Mouse (Mus musculus) lung, embryonic 14.5 days (tissue): Measurements from ENCODE around the gene Adgre5. TPM values are rescaled to one million over a fixed set of nuclear protein-coding genes. Genes with fewer than 3 reads are reported as not detected.

Experiments
- ATAC-seq: fragments of 200-750 bp; cut with Nextera tagmentation; 2 replicates; pipeline ENCODE4 v1.8.0; 2017; ENCODE audit warnings: mild to moderate bottlenecking, moderate TSS enrichment, moderate library complexity; ENCODE audit not compliant: insufficient read depth
- DNase-seq: peaks from one replicate; pipeline ENCODE4 v3.0.0-alpha.2; 2015
- H3K27ac ChIP-seq: fragments of 300-500 bp; sonication (generic); 2 replicates; pipeline ENCODE4 v1.5.1; 2014; ENCODE audit warnings: low read depth, mild to moderate bottlenecking, moderate library complexity
- H3K27me3 ChIP-seq: fragments of 300-500 bp; sonication (generic); 2 replicates; pipeline ENCODE4 v1.6.1; 2014; ENCODE audit warnings: low read length, control low read depth; ENCODE audit not compliant: insufficient read depth
- H3K36me3 ChIP-seq: fragments of 300-500 bp; sonication (generic); 2 replicates; pipeline ENCODE4 v1.6.1; 2014; ENCODE audit warnings: control low read depth; ENCODE audit not compliant: insufficient read depth
- H3K4me1 ChIP-seq: fragments of 300-500 bp; sonication (generic); 2 replicates; pipeline ENCODE4 v1.6.1; 2014; ENCODE audit warnings: antibody characterized with exemption, control low read depth; ENCODE audit not compliant: insufficient read depth
- H3K4me2 ChIP-seq: fragments of 300-500 bp; sonication (generic); 2 replicates; pipeline ENCODE4 v1.6.1; 2014; ENCODE audit warnings: mild to moderate bottlenecking
- H3K4me3 ChIP-seq: fragments of 300-500 bp; sonication (generic); 2 replicates; pipeline ENCODE4 v1.5.1; 2014; ENCODE audit warnings: low read depth, low read length
- H3K9ac ChIP-seq: fragments of 300-500 bp; sonication (generic); 2 replicates; pipeline ENCODE4 v1.6.1; 2014
- H3K9me3 ChIP-seq: fragments of 300-500 bp; sonication (generic); 2 replicates; pipeline ENCODE4 v1.6.1; 2016; ENCODE audit warnings: low read depth, low read length, control low read depth
- CTCF ChIP-seq: IDR thresholded peaks from 2 replicates; pipeline ENCODE4 v1.5.1; 2016; ENCODE audit warnings: antibody characterized with exemption, low read depth
- WGBS: fragments of 180-500 bp; shearing (Covaris S2); extraction: QIAGEN DNeasy Blood & Tissue Kit; methylation state at CpG from one replicate; pipeline ENCODE4 v1.1.7; 2014; 5-methylcytosine and 5-hydroxymethylcytosine counted together
- microRNA-seq: library from miRNA; unstranded; fragments of <30 nt; microRNA quantifications from one replicate; pipeline ENCODE4, GENCODE M21; 2016; ENCODE audit warnings: borderline number of aligned reads
- polyA plus RNA-seq: library from polyadenylated mRNA; unstranded; fragments of >200 nt; fragmentation: Nextera tagmentation; extraction: Ambion mirVana; gene quantifications from 2 replicates; pipeline ENCODE4 v1.2.1, GENCODE M21; 2014

Adgre5 gene
- polyA plus RNA-seq, 1 experiment from 2014 or later: 57.0 TPM

GRCm38 (mm10) chr8:83693609-83694236 lies 47.4 kb downstream of the Adgre5 start:
- TF ChIP-seq CTCF: no peak
- Histone ChIP-seq H3K4me1 (peaks cover 11% of the 10 kb centered on the region; the same call in 1 of the 2 replicates), H3K4me2 (no peak overlapping the region), H3K4me3 (no peak overlapping the region), H3K27me3 (no peaks in the 10 kb centered on the region), H3K27ac (no peak overlapping the region), H3K9ac (no peak overlapping the region), H3K36me3 (peaks cover 33% of the 10 kb centered on the region), H3K9me3 (no peaks in the 10 kb centered on the region)
- ATAC-seq: no peak
- DNase-seq: no peak
- 71% methylated on average over 10 of the region's 10 CpGs for WGBS

- Histone ChIP-seq H3K4me1 (no peaks in the 10 kb centered on the region), H3K27ac (no peak overlapping the region), H3K27me3 (no peaks in the 10 kb centered on the region), H3K9me3 (no peaks in the 10 kb centered on the region), H3K4me3 (no peak overlapping the region), H3K4me2 (no peak overlapping the region), H3K9ac (no peak overlapping the region), H3K36me3 (peaks cover 57% of the 10 kb centered on the region)
- no peak for TF ChIP-seq CTCF
- ATAC-seq: no peak
- WGBS: 81% methylated on average over 6 of the region's 6 CpGs
- no peak for DNase-seq
Measured at GRCm38 (mm10) chr8:83689264-83689663, 51.9 kb downstream of the Adgre5 start.

GRCm38 (mm10) chr8:83684517-83684916 lies 56.6 kb downstream of the Adgre5 start:
- Histone ChIP-seq H3K4me3 (no peak overlapping the region), H3K4me1 (no peaks in the 10 kb centered on the region; the same call in 1 of the 2 replicates), H3K4me2 (no peak overlapping the region), H3K36me3 (peaks cover 69% of the 10 kb centered on the region), H3K9me3 (no peaks in the 10 kb centered on the region), H3K27ac (no peak overlapping the region), H3K9ac (no peak overlapping the region), H3K27me3 (no peaks in the 10 kb centered on the region)
- no peak for DNase-seq
- WGBS: 86% methylated on average over 9 of the region's 9 CpGs
- ATAC-seq: no peak
- TF ChIP-seq CTCF: no peak

- DNase-seq: peak; percentile 72
- Histone ChIP-seq H3K4me3 (no peak overlapping the region), H3K27ac (peak overlapping the region; percentile 63), H3K4me1 (no peaks in the 10 kb centered on the region; the same call in 1 of the 2 replicates), H3K4me2 (no peak overlapping the region), H3K9ac (peak overlapping the region; percentile 14; the same call in 1 of the 2 replicates), H3K36me3 (peaks cover 87% of the 10 kb centered on the region), H3K27me3 (no peaks in the 10 kb centered on the region), H3K9me3 (no peaks in the 10 kb centered on the region)
- peak; percentile 30; the same call in 1 of the 2 replicates for TF ChIP-seq CTCF
- WGBS: 12% methylated on average over 6 of the region's 6 CpGs
- peak; percentile 74 for ATAC-seq
Measured at GRCm38 (mm10) chr8:83681099-83681498, 60.0 kb downstream of the Adgre5 start.

GRCm38 (mm10) chr8:83680603-83681002 lies 60.5 kb downstream of the Adgre5 start:
- Histone ChIP-seq H3K9ac (no peak overlapping the region), H3K4me2 (no peak overlapping the region), H3K27ac (peak overlapping the region; percentile 63), H3K27me3 (no peaks in the 10 kb centered on the region), H3K36me3 (peaks cover 86% of the 10 kb centered on the region), H3K4me3 (no peak overlapping the region), H3K4me1 (no peaks in the 10 kb centered on the region; the same call in 1 of the 2 replicates), H3K9me3 (no peaks in the 10 kb centered on the region)
- no peak for TF ChIP-seq CTCF
- DNase-seq (peak; percentile 55), ATAC-seq (no peak)
- 67% methylated on average over 5 of the region's 5 CpGs for WGBS

- Histone ChIP-seq H3K9me3 (no peaks in the 10 kb centered on the region), H3K4me1 (no peaks in the 10 kb centered on the region; the same call in 1 of the 2 replicates), H3K4me2 (no peak overlapping the region), H3K27ac (no peak overlapping the region), H3K27me3 (no peaks in the 10 kb centered on the region), H3K36me3 (peaks cover 81% of the 10 kb centered on the region), H3K4me3 (no peak overlapping the region), H3K9ac (no peak overlapping the region)
- TF ChIP-seq CTCF: no peak
- WGBS: 91% methylated on average over 12 of the region's 12 CpGs
- DNase-seq: no peak
- ATAC-seq: no peak
Measured at GRCm38 (mm10) chr8:83679866-83680265, 61.3 kb downstream of the Adgre5 start.

GRCm38 (mm10) chr8:83674497-83674896 lies 66.6 kb downstream of the Adgre5 start:
- no peak for TF ChIP-seq CTCF
- H3K9me3 ChIP-seq: no peaks in the 10 kb centered on the region
- H3K4me1 ChIP-seq: no peaks in the 10 kb centered on the region
- no peaks in the 10 kb centered on the region for H3K27me3 ChIP-seq
- no peak overlapping the region for H3K9ac ChIP-seq
- no peak for ATAC-seq
- no peak for DNase-seq
- 84% methylated on average over 5 of the region's 5 CpGs for WGBS
- H3K4me3 ChIP-seq: no peak overlapping the region
- H3K4me2 ChIP-seq: no peak overlapping the region
- no peak overlapping the region for H3K27ac ChIP-seq
- H3K36me3 ChIP-seq: peaks cover 81% of the 10 kb centered on the region

Small RNAs within 50 kb of the gene (microRNA-seq; reads per million reads assigned to microRNA genes)
- 0.71 reads per million for gene Mir1668

Other genes starting within 250 kb of the Adgre5 start
- not detected in 2 replicates for gene Olfr370, start 205.5 kb downstream of the Adgre5 start, polyA plus RNA-seq
- 361 and 362 TPM in 2 replicates for gene Ndufb7, start 174.7 kb downstream of the Adgre5 start, polyA plus RNA-seq
- gene Tecr, start 133.4 kb downstream of the Adgre5 start, polyA plus RNA-seq: 531 and 570 TPM in 2 replicates
- gene Dnajb1, start 133.1 kb downstream of the Adgre5 start, polyA plus RNA-seq: 54.9 and 61.3 TPM in 2 replicates
- gene Gipc1, start 88.6 kb downstream of the Adgre5 start, polyA plus RNA-seq: 170 and 175 TPM in 2 replicates
- 0.89 and 0.95 TPM in 2 replicates for gene Ptger1, start 74.6 kb downstream of the Adgre5 start, polyA plus RNA-seq
- gene Pkn1, start 42.1 kb downstream of the Adgre5 start, polyA plus RNA-seq: 35.8 and 37.7 TPM in 2 replicates
- gene Ddx39, start 26.1 kb downstream of the Adgre5 start, polyA plus RNA-seq: 184 and 199 TPM in 2 replicates
- gene Adgrl1, start 158.8 kb upstream of the Adgre5 start, polyA plus RNA-seq: 23.3 and 29.1 TPM in 2 replicates
- gene Gm10644, start 213.9 kb upstream of the Adgre5 start, polyA plus RNA-seq: 0.50 and 0.64 TPM in 2 replicates
- gene Asf1b, start 214.2 kb upstream of the Adgre5 start, polyA plus RNA-seq: 87.4 and 88.9 TPM in 2 replicates
- gene Prkaca, start 231.7 kb upstream of the Adgre5 start, polyA plus RNA-seq: 121 and 136 TPM in 2 replicates